In genomic region chr19:9110182-9110869, GRCm38 (mm10) we compare ENCODE assay signal across 8 mouse cellular contexts. TPM values are rescaled to one million over a fixed set of nuclear protein-coding genes. Genes with fewer than 3 reads are reported as not detected.
DNase-seq lines count a peak whose midpoint lies in the region; ATAC-seq and TF ChIP-seq lines count a peak whose summit lies in the region.

No protein-coding gene starts in this region.

- H3K4me1 ChIP-seq in intestine, postnatal 0 days (replicated peaks; ENCODE audit: control insufficient read depth, insufficient read depth, low read length) = peaks cover 9% of the 10 kb centered on the region
- H3K4me1 ChIP-seq in limb, embryonic 14.5 days (ENCODE audit: control insufficient read depth, insufficient read depth, low read length) = peaks cover 17% of the 10 kb centered on the region
- H3K4me1 ChIP-seq in midbrain, embryonic 16.5 days (ENCODE audit: control insufficient read depth, insufficient read depth, low read length) = no peaks in the 10 kb centered on the region

- TF ChIP-seq POLR2A in limb, embryonic 14.5 days (IDR thresholded peaks at IDR 0.05; ENCODE audit: borderline replicate concordance, extremely low read depth, insufficient read depth, insufficient read length) = no peak

- TF ChIP-seq CTCF in intestine, postnatal 0 days (IDR thresholded peaks at IDR 0.05; ENCODE audit: low read depth) = peak; percentile 87

- H3K27me3 ChIP-seq in intestine, postnatal 0 days (replicated peaks; ENCODE audit: control insufficient read depth, insufficient read depth, low read length) = no peaks in the 10 kb centered on the region
- H3K27me3 ChIP-seq in limb, embryonic 14.5 days (ENCODE audit: control insufficient read depth, insufficient read depth, low read length) = no peaks in the 10 kb centered on the region
- no peaks in the 10 kb centered on the region for H3K27me3 ChIP-seq in midbrain, embryonic 16.5 days (ENCODE audit: control insufficient read depth, insufficient read depth, low read depth, low read length)

- DNase-seq in right cerebral cortex, adult 2 months (ENCODE audit: low spot score in 2 of 2) = peak; percentile 57 to 66
- DNase-seq in right cerebral cortex, adult 18-20 months = no peak
- peak; percentile 55 to 71 for DNase-seq in cerebellum, postnatal 14 days
- DNase-seq in heart, adult 18-20 months = peak; percentile 71 to 77
- peak; percentile 89 for DNase-seq in limb, embryonic 14.5 days (ENCODE audit: low spot score)
- DNase-seq in thymus, postnatal 25 days = peak; percentile 41

- 0 out of 2 replicates have a peak, but pooled peaks have one; percentile 33 for ATAC-seq in intestine, postnatal 0 days
- ATAC-seq in limb, embryonic 14.5 days (ENCODE audit: low FRiP score, low read depth) = peak; percentile 72
- ATAC-seq in midbrain, embryonic 16.5 days = peak; percentile 93

- H3K27ac ChIP-seq in intestine, postnatal 0 days (ENCODE audit: low read depth, low read length) = no peak overlapping the region
- no peak overlapping the region for H3K27ac ChIP-seq in limb, embryonic 14.5 days (replicated peaks; ENCODE audit: low read depth, low read length)
- H3K27ac ChIP-seq in midbrain, embryonic 16.5 days (ENCODE audit: low read length) = no peak overlapping the region

- no peak overlapping the region for H3K4me2 ChIP-seq in intestine, postnatal 0 days (replicated peaks; ENCODE audit: low read depth)
- no peak overlapping the region for H3K4me2 ChIP-seq in limb, embryonic 14.5 days (replicated peaks; ENCODE audit: low read depth, low read length, severe bottlenecking)
- no peak overlapping the region for H3K4me2 ChIP-seq in midbrain, embryonic 16.5 days (ENCODE audit: low read length)

- no peak overlapping the region for H3K9ac ChIP-seq in intestine, postnatal 0 days (ENCODE audit: low read depth, low read length)
- no peak overlapping the region for H3K9ac ChIP-seq in limb, embryonic 14.5 days (ENCODE audit: low read depth, low read length, severe bottlenecking)
- H3K9ac ChIP-seq in midbrain, embryonic 16.5 days (ENCODE audit: low read depth, low read length) = no peak overlapping the region

- no peak overlapping the region for H3K4me3 ChIP-seq in intestine, postnatal 0 days (ENCODE audit: low read depth, low read length)
- H3K4me3 ChIP-seq in limb, embryonic 14.5 days (replicated peaks; ENCODE audit: low read length) = no peak overlapping the region
- H3K4me3 ChIP-seq in midbrain, embryonic 16.5 days (ENCODE audit: low read depth, low read length) = no peak overlapping the region

- no peaks in the 10 kb centered on the region for H3K9me3 ChIP-seq in intestine, postnatal 0 days (ENCODE audit: control insufficient read depth)
- no peaks in the 10 kb centered on the region for H3K9me3 ChIP-seq in limb, embryonic 14.5 days (ENCODE audit: control insufficient read depth, low read length)
- no peaks in the 10 kb centered on the region for H3K9me3 ChIP-seq in midbrain, embryonic 16.5 days (replicated peaks; ENCODE audit: control insufficient read depth, low read length, poor library complexity, severe bottlenecking)

- WGBS in intestine, postnatal 0 days = 57% methylated on average over 4 of the region's 4 CpGs
- WGBS in limb, embryonic 14.5 days = 59% methylated on average over 4 of the region's 4 CpGs
- 51% methylated on average over 4 of the region's 4 CpGs for WGBS in midbrain, embryonic 16.5 days

- H3K36me3 ChIP-seq in intestine, postnatal 0 days (ENCODE audit: control insufficient read depth, insufficient read depth) = no peaks in the 10 kb centered on the region; the same call in 1 of the 2 replicates
- H3K36me3 ChIP-seq in limb, embryonic 14.5 days (ENCODE audit: control insufficient read depth, insufficient read depth, low read length) = peaks cover 29% of the 10 kb centered on the region
- 0 out of 2 replicates have a peak, but pooled peaks cover 10% of the 10 kb centered on the region for H3K36me3 ChIP-seq in midbrain, embryonic 16.5 days (ENCODE audit: control insufficient read depth, insufficient read depth, low read length)

RNA-seq across cellular contexts. Expression of gene Scgb1a1, which starts 22.6 kb away (rescaled TPM):
- total RNA-seq in heart, adult 18-20 months (2021) = 10 to 100 TPM in 1 of 2 experiments, not detected in 1; 80.4 TPM
- polyA plus RNA-seq in intestine, postnatal 0 days (2015; fragmentation: Nextera tagmentation; extraction: Ambion mirVana) = not detected in 2 replicates
- 0.35 TPM in 1 of 2 replicates, not detected in the other for polyA plus RNA-seq in limb, embryonic 14.5 days (2012; rRNA removed)
- not detected in 2 replicates for polyA plus RNA-seq in limb, embryonic 14.5 days (2014; fragmentation: Nextera tagmentation; extraction: Ambion mirVana)
- not detected in 2 replicates for polyA plus RNA-seq in midbrain, embryonic 16.5 days (2015; fragmentation: Nextera tagmentation; extraction: Ambion mirVana)

RNA-seq across cellular contexts. Expression of gene Asrgl1, which starts 25.1 kb away (rescaled TPM):
- 10 to 100 TPM; 33.8 to 36.0 TPM for total RNA-seq in heart, adult 18-20 months (2021)
- 2.5 and 3.2 TPM in 2 replicates for polyA plus RNA-seq in intestine, postnatal 0 days (2015; fragmentation: Nextera tagmentation; extraction: Ambion mirVana)
- 5.7 and 6.3 TPM in 2 replicates for polyA plus RNA-seq in limb, embryonic 14.5 days (2012; rRNA removed)
- 8.5 and 11.2 TPM in 2 replicates for polyA plus RNA-seq in limb, embryonic 14.5 days (2014; fragmentation: Nextera tagmentation; extraction: Ambion mirVana)
- polyA plus RNA-seq in midbrain, embryonic 16.5 days (2015; fragmentation: Nextera tagmentation; extraction: Ambion mirVana) = 30.3 and 31.8 TPM in 2 replicates

Comparison
In these comparisons a context has a peak if more than half of its experiments do, and no peak if none do; other contexts are left out.
1. ATAC-seq: peak in every context shown above with its lines; median percentile 93 in midbrain, embryonic 16.5 days; 72 in limb, embryonic 14.5 days; 33 in intestine, postnatal 0 days.